Mouse (Mus musculus) gastrocnemius, adult 2 months (tissue): ENCODE measurements around the gene Olfr432. TPM values are rescaled to one million over a fixed set of nuclear protein-coding genes. Genes with fewer than 3 reads are reported as not detected.
"Not testable (repeated sequence)": the region's sequence is repeated elsewhere in the genome, so short reads cannot be mapped to it uniquely, and the experiment has no call there.

ENCODE experiments used
- DNase-seq: peaks from one replicate; pipeline ENCODE4 v3.0.0; 2022
- H3K27ac ChIP-seq: fragments of 200-600 bp; 2 replicates; pipeline ENCODE4 v1.8.1; 2022; ENCODE audit warnings: mild to moderate bottlenecking
- H3K4me3 ChIP-seq: fragments of 200-600 bp; 2 replicates; pipeline ENCODE4 v1.8.1; 2022; ENCODE audit warnings: mild to moderate bottlenecking, moderate library complexity
- CTCF ChIP-seq: fragments of 200-600 bp; IDR thresholded peaks from 2 replicates; pipeline ENCODE4 v1.8.1; 2022; ENCODE audit warnings: antibody characterized with exemption, mild to moderate bottlenecking, moderate library complexity
- intact Hi-C: fragments of 180-260 bp; cut with DNase I; formaldehyde crosslinking; loops from one replicate; pipeline ENCODE4 v1.15.1; 2025
- long read RNA-seq, 2 experiments: library from polyadenylated mRNA; stranded (forward); transcript quantifications; one replicate each; pipeline ENCODE4 v2.0.0; 2021
- total RNA-seq, 2 experiments: library from RNA; stranded (reverse); gene quantifications; 2 replicates each; pipeline ENCODE4 v1.2.3; 2021

The Olfr432 gene
- total RNA-seq: not detected
- long read RNA-seq, experiment 1: 0 reads
- long read RNA-seq, experiment 2: 0 reads

DNA sequence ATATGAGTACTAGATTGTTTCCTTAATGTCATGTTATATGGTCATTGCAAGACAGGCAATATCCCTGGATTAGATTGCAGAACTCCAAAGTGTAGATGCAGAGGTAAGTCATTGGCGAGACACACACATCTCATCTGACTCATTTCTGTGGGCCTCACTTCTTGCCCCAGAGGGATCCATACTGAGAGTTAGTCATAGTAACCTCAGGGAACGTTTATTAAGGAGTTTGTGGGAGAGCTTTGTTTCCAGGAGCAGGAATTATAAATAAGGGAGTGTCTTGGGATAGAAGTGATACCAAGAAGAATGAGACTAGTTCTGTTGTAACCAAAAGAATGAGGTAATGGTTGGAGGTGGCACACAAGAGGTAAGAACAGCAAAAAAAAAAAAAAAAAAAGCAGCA is at the start of gene Olfr432:
Gene Olfr432, plus strand, starts transcription at position 313 of the 400 bp plus-strand sequence.
- intact Hi-C loops: no loop called here

DNA sequence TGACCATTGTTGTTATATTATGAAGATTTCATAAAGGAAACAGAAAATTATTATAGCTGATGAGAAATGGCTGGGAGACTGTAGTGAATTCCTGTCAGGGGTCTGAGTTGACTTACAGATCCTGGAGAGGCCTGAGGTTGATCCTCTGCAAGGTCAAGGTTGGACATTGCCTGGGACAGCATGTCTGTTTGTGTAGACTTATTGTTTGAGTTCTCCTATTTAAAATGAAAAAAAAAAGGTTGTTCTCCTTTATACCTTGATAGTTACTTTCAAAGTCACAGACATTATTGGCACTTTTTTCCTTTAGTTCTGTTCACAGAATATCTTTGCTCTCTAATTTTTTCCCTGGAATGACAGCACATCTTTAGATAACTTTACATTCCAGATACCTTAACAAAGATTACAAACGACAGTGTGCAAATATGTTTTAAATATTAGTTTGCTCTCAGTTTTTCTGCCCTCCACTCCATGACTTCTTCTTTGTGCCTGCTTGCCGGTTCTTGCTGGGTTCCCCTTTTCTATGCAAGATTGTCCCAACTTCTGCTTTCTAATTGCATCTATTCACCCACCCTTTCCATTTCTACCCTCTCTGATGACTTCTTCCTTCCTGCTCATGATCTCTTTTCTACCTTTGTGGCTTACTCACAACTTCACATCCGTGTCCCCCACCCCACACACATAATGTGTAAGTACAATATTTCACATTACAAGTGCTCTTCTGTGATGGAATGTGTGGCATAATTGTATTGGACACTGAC is 44.5 kb upstream of the Olfr432 start:
- H3K27ac ChIP-seq, intact Hi-C loops, H3K4me3 ChIP-seq, DNase-seq: not testable (repeated sequence)

More for the DNA sequence above, at the start of gene Olfr432:
- no peak within 1 kb of the TSS for H3K4me3 ChIP-seq
- no peak within 1 kb of the TSS for H3K27ac ChIP-seq
- TF ChIP-seq CTCF: no peak
- no peak for DNase-seq

DNA sequence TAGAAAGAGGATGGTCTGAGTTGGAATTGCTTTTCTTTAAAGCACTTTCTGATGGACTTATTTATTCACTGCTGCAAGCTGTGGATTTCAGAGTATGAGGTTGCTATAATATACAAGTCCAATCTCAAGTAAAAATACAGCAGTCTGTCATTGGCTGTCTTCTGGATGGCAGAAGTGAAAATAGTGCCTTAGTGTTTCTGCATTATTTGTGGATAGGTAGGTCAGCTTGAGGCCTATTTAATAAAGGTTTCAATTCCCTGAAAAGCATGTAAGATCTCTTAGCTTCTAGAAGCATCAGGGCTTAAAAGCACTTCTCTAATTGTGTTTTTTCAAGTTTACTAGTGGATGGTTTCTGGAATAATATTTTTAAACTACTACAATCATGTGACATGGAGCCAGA is 42.0 kb upstream of the Olfr432 start:
- DNase-seq, H3K27ac ChIP-seq, intact Hi-C loops, H3K4me3 ChIP-seq: not testable (repeated sequence)

DNA sequence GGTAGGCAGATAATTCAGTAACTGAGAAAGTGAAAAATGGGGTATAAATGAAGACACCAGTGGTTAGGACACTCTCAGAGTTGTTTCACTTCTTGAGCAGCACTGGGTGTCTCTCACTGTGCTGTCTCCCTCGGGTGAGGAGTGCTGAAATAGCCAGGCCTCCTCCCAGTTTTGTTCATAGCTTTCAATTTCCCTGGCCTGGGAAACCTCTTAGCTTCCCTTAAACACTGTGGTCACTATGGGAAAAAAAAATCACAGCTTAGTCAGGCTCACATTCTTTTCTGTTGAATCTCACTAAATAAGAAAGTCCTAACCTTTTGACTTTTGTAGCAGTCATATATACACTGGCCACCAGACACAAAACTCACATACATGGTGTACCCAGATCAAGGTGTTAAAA is 17.3 kb upstream of the Olfr432 start, which contains the start of gene Ifi205:
Gene Ifi205, minus strand, starts transcription at position 113 of the 400 bp plus-strand sequence.
- intact Hi-C loops: no loop called here
- H3K27ac ChIP-seq: peak within 1 kb of the TSS; percentile 75
- TF ChIP-seq CTCF: no peak
- peak within 1 kb of the TSS; percentile 60 for H3K4me3 ChIP-seq
- peak; percentile 67 for DNase-seq

DNA sequence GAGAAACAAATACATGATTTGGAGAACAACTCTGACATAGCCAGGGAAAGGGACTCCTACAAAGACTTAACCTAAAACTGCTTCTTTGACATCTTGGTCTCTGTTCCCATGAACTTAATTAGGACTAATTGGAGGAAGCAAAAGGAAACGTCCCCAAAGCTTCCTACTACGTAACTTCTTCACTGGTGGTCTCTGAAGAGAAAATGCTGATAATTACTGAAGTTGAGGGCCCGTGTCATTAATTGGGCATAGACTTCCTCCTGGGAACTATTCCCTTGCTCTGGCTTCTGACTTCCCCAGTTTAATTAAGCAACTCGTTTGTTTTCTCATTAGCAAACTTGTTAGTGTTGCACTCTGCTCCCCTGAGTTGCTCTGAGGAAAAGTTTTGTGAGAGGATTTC is 13.2 kb upstream of the Olfr432 start:
- intact Hi-C loops: no loop called here
- Histone ChIP-seq H3K4me3 (no peak overlapping the region), H3K27ac (no peak overlapping the region)
- no peak for DNase-seq
- no peak for TF ChIP-seq CTCF

DNA sequence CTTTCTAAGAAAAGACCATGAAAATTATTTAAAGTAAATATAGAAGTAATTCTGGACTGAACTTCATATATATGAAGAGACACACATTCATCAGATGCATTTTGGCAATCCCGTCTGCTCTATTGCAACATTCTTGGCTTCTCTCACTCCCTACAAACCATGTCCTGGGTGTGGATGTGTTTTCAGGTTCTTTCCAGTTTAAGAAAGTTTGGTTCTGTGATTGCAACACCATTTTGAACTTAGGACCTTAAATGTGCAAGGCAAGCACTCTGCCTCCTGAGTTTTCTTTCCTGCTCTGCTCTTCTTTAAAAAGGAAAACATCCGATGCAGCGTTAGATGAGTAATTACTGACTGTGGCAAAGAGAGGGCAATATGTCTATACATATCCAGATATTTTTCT is 10.5 kb upstream of the Olfr432 start:
- intact Hi-C loops: no loop called here
- no peak for DNase-seq
- no peak for TF ChIP-seq CTCF
- peak overlapping the region; percentile 51 for H3K27ac ChIP-seq
- no peak overlapping the region for H3K4me3 ChIP-seq

DNA sequence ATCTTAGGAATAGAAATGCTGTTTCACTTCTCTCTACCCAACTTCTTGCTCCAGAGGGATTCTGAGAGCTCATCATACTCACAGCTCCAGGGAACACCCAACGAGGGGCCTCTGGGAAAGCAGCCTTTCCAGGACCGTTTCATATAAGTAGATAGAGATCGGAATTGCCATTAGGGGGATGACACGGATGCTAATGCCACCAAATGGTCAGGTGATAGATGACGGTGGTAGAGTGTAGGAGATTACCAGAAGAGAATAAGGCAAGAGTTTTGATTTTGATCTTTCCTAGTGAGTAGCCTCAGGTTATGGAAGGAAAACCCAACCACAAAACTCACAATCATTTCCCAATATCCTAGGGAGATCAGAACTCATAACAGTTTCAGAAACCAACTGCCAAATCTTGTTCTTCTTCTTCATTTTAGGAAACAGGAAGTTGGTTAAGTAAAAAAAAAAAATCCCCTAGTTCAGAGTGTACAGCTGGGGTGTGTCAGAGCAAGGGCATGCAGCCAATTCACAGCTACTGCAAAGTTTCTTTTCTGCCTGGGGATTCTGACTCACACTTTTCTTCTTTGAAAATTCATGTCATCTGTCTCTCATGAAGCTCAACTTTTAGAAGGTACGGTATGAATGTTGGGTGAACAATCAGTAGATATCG is 8.4 kb upstream of the Olfr432 start, which contains the start of gene Olfr433:
Gene Olfr433, plus strand, starts transcription at position 183 of the 655 bp plus-strand sequence.
- peak; percentile 77 for DNase-seq
- TF ChIP-seq CTCF: no peak
- Histone ChIP-seq H3K4me3 (no peak within 1 kb of the TSS), H3K27ac (peak within 1 kb of the TSS; percentile 73)
- intact Hi-C loops: no loop called here

DNA sequence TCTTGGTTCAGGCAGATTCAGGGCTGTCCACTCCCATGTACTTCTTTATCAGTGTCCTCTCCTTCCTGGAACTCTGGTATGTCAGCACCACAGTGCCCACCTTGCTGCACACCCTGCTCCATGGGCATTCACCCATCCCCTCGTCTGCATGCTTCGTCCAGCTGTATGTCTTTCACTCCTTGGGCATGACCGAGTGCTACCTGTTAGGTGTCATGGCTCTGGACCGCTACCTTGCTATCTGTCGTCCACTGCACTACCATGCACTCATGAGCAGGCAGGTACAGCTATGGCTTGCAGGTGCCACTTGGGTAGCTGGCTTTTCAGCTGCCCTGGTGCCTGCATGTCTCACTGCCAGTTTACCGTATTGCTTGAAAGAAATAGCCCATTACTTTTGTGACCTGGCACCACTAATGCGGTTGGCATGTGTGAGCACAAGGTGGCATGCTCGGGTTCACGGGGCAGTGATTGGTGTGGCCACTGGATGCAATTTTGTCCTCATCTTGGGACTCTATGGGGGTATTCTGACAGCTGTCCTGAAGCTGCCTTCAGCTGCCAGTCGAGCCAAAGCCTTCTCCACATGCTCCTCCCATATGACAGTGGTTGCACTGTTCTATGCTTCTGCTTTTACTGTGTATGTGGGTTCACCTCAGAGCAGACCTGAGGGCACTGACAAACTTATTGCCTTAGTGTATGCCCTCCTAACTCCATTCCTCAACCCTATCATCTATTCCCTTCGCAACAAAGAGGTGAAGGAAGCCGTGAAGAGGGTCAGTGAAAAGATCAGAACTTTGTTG is 6.7 kb upstream of the Olfr432 start:
- DNase-seq, H3K27ac ChIP-seq, intact Hi-C loops, H3K4me3 ChIP-seq: not testable (repeated sequence)

DNA sequence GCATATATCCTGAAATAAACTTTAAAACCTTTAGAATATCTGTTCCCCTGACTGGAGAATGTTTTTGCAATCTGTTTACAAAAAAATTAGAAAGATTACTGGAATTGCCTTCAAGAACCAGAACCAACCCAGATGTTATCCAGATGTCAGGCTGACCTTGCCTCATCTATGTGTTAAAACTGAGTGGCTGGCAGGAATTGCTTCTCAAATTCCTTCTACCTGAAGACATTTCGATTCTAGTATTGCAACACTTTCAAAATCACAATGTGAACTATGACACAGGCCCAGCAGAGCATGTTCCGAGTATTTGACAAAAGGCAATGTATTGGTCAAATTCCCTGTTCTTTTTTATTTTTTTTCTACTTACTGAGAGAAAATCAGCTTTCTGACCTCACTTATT is 4.6 kb upstream of the Olfr432 start:
- intact Hi-C loops: no loop called here
- Histone ChIP-seq H3K4me3 (no peak overlapping the region), H3K27ac (peak overlapping the region; percentile 56; the same call in 1 of the 2 replicates)
- TF ChIP-seq CTCF: no peak
- DNase-seq: no peak

DNA sequence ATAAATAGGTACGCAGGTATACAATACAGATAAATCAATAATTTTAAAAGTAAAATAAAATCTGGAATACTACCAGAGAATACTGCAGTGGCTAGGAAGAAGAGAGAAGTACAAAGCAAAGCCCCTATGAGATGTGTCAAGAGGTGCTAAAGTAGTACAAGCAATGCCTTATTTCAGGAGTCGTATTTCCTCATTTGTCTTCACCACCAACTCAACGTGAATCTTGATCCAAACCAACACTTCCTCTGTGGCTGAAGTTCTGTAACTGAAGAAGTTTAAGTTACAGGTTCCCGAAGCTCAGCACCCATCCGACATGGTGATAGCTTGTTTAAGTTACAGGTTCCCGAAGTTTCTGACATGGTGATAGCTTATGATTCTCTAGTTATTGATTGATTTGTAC is 778 bp upstream of the Olfr432 start:
- H3K4me3 ChIP-seq, H3K27ac ChIP-seq, DNase-seq, intact Hi-C loops: not testable (repeated sequence)

DNA sequence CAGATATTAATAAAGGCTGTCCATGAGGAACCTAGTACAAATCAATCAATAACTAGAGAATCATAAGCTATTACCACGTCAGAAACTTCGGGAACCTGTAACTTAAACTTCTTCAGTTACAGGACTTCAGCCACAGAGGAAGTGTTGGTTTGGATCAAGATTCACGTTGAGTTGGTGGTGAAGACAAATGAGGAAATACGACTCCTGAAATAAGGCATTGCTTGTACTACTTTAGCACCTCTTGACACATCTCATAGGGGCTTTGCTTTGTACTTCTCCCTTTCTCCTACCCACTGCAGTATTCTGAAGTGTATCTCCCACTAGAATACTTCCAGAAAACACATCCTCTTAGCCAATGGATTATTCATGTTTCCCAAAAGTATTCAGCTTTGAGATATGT is 352 bp downstream of the Olfr432 start:
- DNase-seq, H3K4me3 ChIP-seq, intact Hi-C loops, H3K27ac ChIP-seq: not testable (repeated sequence)

DNA sequence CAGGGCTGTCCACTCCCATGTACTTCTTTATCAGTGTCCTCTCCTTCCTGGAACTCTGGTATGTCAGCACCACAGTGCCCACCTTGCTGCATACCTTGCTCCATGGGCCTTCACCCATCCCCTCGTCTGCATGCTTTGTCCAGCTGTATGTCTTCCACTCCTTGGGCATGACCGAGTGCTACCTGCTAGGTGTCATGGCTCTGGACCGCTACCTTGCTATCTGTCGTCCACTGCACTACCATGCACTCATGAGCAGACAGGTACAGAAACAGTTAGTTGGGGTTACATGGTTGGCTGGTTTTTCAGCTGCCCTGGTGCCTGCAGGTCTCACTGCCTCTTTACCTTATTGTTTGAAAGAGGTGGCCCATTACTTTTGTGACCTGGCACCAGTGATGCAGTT is 1.5 kb downstream of the Olfr432 start:
- no peak for TF ChIP-seq CTCF
- intact Hi-C loops: no loop called here
- Histone ChIP-seq H3K4me3 (no peak overlapping the region), H3K27ac (peak overlapping the region; percentile 1; the same call in 1 of the 2 replicates)
- DNase-seq: no peak

DNA sequence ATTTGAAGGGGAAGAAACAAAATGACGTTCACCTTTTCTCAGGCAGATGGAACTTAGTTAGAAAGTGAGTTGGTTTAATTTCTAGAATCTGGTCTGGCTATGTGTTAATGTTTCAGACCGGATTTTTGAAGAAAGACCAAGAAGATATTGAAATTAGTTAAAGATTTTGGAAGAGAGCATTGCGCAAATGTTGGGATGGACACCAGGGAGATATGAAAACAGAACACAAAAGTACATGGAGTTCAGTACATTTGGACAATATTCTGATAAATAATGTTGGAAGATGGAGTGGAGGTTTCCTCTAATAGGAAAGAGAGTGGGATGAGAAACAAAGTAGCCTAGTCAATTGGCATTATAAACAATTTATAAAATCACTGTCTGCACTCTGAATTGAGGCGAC is 2.5 kb downstream of the Olfr432 start:
- no peak for DNase-seq

More for the DNA sequence above, 2.5 kb downstream of the Olfr432 start:
- intact Hi-C loops: no loop called here
- TF ChIP-seq CTCF: no peak
- H3K27ac ChIP-seq: peak overlapping the region; percentile 63
- no peak overlapping the region for H3K4me3 ChIP-seq
